Mouse (Mus musculus): ENCODE measurements around the gene Fgfbp3. TPM values are rescaled to one million over a fixed set of nuclear protein-coding genes. Genes with fewer than 3 reads are reported as not detected.
A peak's percentile ranks its signal among the peaks of the same experiment; 100 is the strongest.

Fgfbp3 gene
- polyA plus RNA-seq, 1 experiment from 2014 or later = 1.0 TPM

- Histone ChIP-seq H3K36me3 (replicated peaks; ENCODE audit: insufficient read depth, low read length) (no peaks in the 10 kb centered on the region), H3K4me2 (ENCODE audit: low read depth, low read length) (peak overlapping the region; percentile 95), H3K27me3 (ENCODE audit: insufficient read depth, low read length) (0 out of 2 replicates have a peak, but pooled peaks cover 7% of the 10 kb centered on the region), H3K4me3 (ENCODE audit: low read depth, low read length) (peak overlapping the region; percentile 63), H3K4me1 (ENCODE audit: insufficient read depth) (peaks cover 6% of the 10 kb centered on the region), H3K27ac (ENCODE audit: low read depth) (no peak overlapping the region), H3K9ac (replicated peaks) (peak overlapping the region; percentile 67), H3K9me3 (ENCODE audit: low read length) (no peaks in the 10 kb centered on the region)
- TF ChIP-seq EP300 (IDR thresholded peaks at IDR 0.05; ENCODE audit: low read depth) = no peak
- no peak for TF ChIP-seq CTCF (IDR thresholded peaks at IDR 0.05; ENCODE audit: low read depth)
- WGBS (ENCODE audit: insufficient replicate concordance) = 3% methylated on average over 38 of the region's 41 CpGs
- peak; percentile 33 for ATAC-seq
- DNase-seq = peak; percentile 40
Observed at GRCm38 (mm10) chr19:36904211-36905007, 15.0 kb downstream of the Fgfbp3 start.

- TF ChIP-seq EP300 (IDR thresholded peaks at IDR 0.05; ENCODE audit: low read depth) = no peak
- TF ChIP-seq CTCF (IDR thresholded peaks at IDR 0.05; ENCODE audit: low read depth) = no peak
- Histone ChIP-seq H3K4me1 (ENCODE audit: insufficient read depth) (peaks cover 6% of the 10 kb centered on the region), H3K36me3 (replicated peaks; ENCODE audit: insufficient read depth, low read length) (no peaks in the 10 kb centered on the region), H3K27ac (ENCODE audit: low read depth) (no peak overlapping the region), H3K4me2 (ENCODE audit: low read depth, low read length) (peak overlapping the region; percentile 95), H3K27me3 (ENCODE audit: insufficient read depth, low read length) (0 out of 2 replicates have a peak, but pooled peaks cover 7% of the 10 kb centered on the region), H3K9me3 (ENCODE audit: low read length) (no peaks in the 10 kb centered on the region), H3K9ac (replicated peaks) (no peak overlapping the region), H3K4me3 (ENCODE audit: low read depth, low read length) (no peak overlapping the region)
- ATAC-seq = no peak
- 57% methylated on average over 7 of the region's 7 CpGs for WGBS (ENCODE audit: insufficient replicate concordance)
- DNase-seq = no peak
Observed at GRCm38 (mm10) chr19:36903377-36903776, 16.0 kb downstream of the Fgfbp3 start.

- ATAC-seq = 0 out of 2 replicates have a peak, but pooled peaks have one; percentile 38
- TF ChIP-seq EP300 (IDR thresholded peaks at IDR 0.05; ENCODE audit: low read depth) = no peak
- peak; percentile 68 for TF ChIP-seq CTCF (IDR thresholded peaks at IDR 0.05; ENCODE audit: low read depth)
- no peaks in the 10 kb centered on the region for H3K9me3 ChIP-seq (ENCODE audit: low read length)
- H3K36me3 ChIP-seq (replicated peaks; ENCODE audit: insufficient read depth, low read length) = peaks cover 14% of the 10 kb centered on the region
- no peak overlapping the region for H3K27ac ChIP-seq (ENCODE audit: low read depth)
- no peak overlapping the region for H3K4me2 ChIP-seq (ENCODE audit: low read depth, low read length)
- H3K4me3 ChIP-seq (ENCODE audit: low read depth, low read length) = no peak overlapping the region
- no peaks in the 10 kb centered on the region for H3K27me3 ChIP-seq (ENCODE audit: insufficient read depth, low read length)
- H3K9ac ChIP-seq (replicated peaks) = no peak overlapping the region
- 49% methylated on average over 9 of the region's 9 CpGs for WGBS (ENCODE audit: insufficient replicate concordance)
- H3K4me1 ChIP-seq (ENCODE audit: insufficient read depth) = no peaks in the 10 kb centered on the region
- DNase-seq = peak; percentile 43
Observed at GRCm38 (mm10) chr19:36897778-36898177, 21.6 kb downstream of the Fgfbp3 start.

GRCm38 (mm10) chr19:36896791-36897569, 22.4 kb downstream of the Fgfbp3 start:
- H3K4me3 ChIP-seq (ENCODE audit: low read depth, low read length) = no peak overlapping the region
- H3K27ac ChIP-seq (ENCODE audit: low read depth) = no peak overlapping the region
- no peak overlapping the region for H3K9ac ChIP-seq (replicated peaks)
- H3K4me1 ChIP-seq (ENCODE audit: insufficient read depth) = no peaks in the 10 kb centered on the region
- peaks cover 19% of the 10 kb centered on the region for H3K36me3 ChIP-seq (replicated peaks; ENCODE audit: insufficient read depth, low read length)
- WGBS (ENCODE audit: insufficient replicate concordance) = 53% methylated on average over 10 of the region's 10 CpGs
- H3K4me2 ChIP-seq (ENCODE audit: low read depth, low read length) = no peak overlapping the region
- TF ChIP-seq EP300 (IDR thresholded peaks at IDR 0.05; ENCODE audit: low read depth) (no peak), CTCF (IDR thresholded peaks at IDR 0.05; ENCODE audit: low read depth) (no peak)
- H3K9me3 ChIP-seq (ENCODE audit: low read length) = no peaks in the 10 kb centered on the region
- ATAC-seq (no peak), DNase-seq (no peak)
- no peaks in the 10 kb centered on the region for H3K27me3 ChIP-seq (ENCODE audit: insufficient read depth, low read length)

GRCm38 (mm10) chr19:36891746-36892145, 27.7 kb downstream of the Fgfbp3 start:
- no peak for TF ChIP-seq CTCF (IDR thresholded peaks at IDR 0.05; ENCODE audit: low read depth)
- no peak for TF ChIP-seq EP300 (IDR thresholded peaks at IDR 0.05; ENCODE audit: low read depth)
- Histone ChIP-seq H3K9ac (replicated peaks) (no peak overlapping the region), H3K4me3 (ENCODE audit: low read depth, low read length) (no peak overlapping the region), H3K4me1 (ENCODE audit: insufficient read depth) (no peaks in the 10 kb centered on the region), H3K27ac (ENCODE audit: low read depth) (no peak overlapping the region), H3K27me3 (ENCODE audit: insufficient read depth, low read length) (no peaks in the 10 kb centered on the region), H3K4me2 (ENCODE audit: low read depth, low read length) (no peak overlapping the region), H3K36me3 (replicated peaks; ENCODE audit: insufficient read depth, low read length) (peaks cover 57% of the 10 kb centered on the region), H3K9me3 (ENCODE audit: low read length) (no peaks in the 10 kb centered on the region)
- DNase-seq (no peak), ATAC-seq (no peak)
- 91% methylated on average over 3 of the region's 3 CpGs for WGBS (ENCODE audit: insufficient replicate concordance)

- Histone ChIP-seq H3K36me3 (replicated peaks; ENCODE audit: insufficient read depth, low read length) (peaks cover 73% of the 10 kb centered on the region), H3K4me2 (ENCODE audit: low read depth, low read length) (no peak overlapping the region), H3K27me3 (ENCODE audit: insufficient read depth, low read length) (no peaks in the 10 kb centered on the region), H3K9ac (replicated peaks) (no peak overlapping the region), H3K4me3 (ENCODE audit: low read depth, low read length) (no peak overlapping the region), H3K27ac (ENCODE audit: low read depth) (no peak overlapping the region), H3K4me1 (ENCODE audit: insufficient read depth) (no peaks in the 10 kb centered on the region), H3K9me3 (ENCODE audit: low read length) (no peaks in the 10 kb centered on the region)
- no peak for ATAC-seq
- TF ChIP-seq EP300 (IDR thresholded peaks at IDR 0.05; ENCODE audit: low read depth) (no peak), CTCF (IDR thresholded peaks at IDR 0.05; ENCODE audit: low read depth) (no peak)
- WGBS (ENCODE audit: insufficient replicate concordance) = 78% methylated on average over 3 of the region's 3 CpGs
- DNase-seq = no peak
Observed at GRCm38 (mm10) chr19:36887706-36888105, 31.7 kb downstream of the Fgfbp3 start.
